Mouse (Mus musculus): ENCODE measurements around the gene Med7.
A peak's percentile ranks its signal among the peaks of the same experiment; 100 is the strongest.

Gene Med7

DNA sequence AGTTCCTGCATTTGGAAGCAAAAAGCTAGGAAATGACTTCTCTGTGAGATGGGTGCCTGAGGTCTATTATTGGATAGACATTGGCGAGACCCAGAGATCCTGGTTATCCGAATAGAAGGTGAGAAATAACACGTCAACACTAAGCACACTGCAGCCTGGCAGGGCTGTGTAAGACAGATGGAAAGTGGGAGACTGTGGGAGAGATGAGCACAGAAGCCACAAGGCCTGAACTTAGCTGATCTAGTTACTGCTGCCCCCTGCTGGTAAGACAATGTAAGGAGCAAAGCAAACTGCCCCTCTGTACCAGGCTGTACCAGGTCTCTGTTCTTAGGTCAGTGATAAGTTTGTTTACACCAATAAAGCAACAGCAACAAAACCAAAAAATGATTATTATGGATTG lies 5.6 kb upstream of the Med7 start:
- peak; percentile 77 to 83 for DNase-seq

DNA sequence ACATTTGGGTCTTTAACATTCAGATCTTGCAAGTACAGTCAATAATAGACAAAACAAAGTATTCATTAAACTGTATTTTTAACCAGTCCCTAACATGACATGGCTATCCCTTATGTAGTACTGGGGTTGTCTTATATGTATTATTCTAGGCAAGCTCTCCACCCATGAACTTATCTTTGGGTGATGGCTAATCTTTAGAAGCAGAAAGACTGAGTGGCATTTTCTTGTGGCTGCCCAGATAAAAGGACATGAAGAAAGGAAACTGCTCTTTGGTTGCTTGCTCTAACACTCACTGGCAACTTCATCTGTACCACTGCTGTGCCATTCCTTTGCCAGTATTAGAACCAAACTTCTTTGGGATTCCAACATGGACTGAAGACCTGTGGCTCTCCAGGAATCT lies 1.4 kb upstream of the Med7 start:
- no peak for DNase-seq

DNA sequence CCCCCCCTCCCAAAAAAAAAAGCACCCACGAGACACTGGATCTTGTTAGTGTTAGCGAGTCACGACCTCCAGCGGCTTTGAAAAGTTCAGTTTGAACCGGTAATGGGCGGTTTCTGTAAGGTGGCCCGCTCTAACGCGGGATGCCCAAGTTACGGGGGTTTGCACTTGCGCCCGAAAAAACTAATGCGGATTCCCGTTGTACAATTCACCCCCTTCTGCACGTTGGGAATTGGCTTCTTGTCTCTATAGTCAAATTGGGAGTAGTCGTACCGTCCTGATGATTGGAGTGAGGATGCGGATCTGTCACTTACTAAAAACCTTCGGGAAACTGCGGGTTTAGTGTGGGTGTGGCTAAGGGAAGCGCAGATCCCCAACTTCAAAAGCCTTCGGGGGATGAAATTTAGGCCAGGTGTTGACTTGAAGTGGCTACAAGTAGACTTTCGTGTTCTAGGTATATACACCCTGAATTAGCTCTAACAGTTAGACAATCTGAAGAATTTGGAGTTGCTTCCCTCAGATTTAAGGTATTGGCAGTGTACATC lies 805 bp downstream of the Med7 start:
- DNase-seq, result no peak

DNA sequence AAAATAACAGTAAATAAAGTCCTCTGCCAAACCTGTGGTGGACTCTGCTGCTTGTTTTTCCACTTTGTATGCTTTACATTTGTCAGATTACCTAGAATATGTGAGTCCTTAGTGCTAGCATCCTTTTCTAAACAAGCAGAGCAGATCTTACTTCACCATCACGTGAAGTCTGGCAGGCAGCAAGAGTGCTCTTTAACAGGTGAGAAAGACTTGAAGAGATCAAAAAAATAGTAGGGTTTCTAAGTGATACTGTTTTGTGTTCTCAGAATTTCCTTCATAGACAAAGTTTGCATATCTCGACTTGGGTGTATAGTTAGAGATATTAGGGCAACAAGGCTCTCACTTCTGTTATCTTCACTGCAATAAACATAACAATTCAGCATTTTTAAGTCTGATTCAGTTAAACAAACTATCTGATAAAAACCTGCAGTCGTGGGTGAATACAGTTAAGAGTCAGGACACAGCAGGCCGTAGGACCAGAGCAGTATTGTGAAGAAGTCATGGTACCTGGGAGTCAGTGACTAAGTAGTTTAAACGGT lies 2.3 kb downstream of the Med7 start:
- DNase-seq, result no peak

DNA sequence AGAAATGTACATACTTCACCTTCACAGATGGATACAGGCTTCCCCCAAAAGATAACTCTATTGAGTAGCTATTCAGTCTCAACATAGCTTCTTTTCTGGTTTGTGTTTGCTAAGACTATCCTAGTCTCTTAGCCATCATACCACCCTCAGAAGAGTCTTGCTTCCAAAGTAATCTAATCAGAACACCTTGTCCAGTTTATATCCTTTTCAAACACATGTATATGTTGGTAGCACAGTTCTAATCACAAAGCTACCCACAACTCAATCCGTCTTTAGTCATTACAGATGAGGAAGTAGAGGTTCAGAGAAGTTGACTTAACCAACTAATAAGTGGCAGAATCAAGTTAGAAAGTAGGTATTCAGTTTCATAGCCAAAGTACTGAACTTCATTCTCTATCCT lies 5.0 kb downstream of the Med7 start:
- DNase-seq, result no peak

DNA sequence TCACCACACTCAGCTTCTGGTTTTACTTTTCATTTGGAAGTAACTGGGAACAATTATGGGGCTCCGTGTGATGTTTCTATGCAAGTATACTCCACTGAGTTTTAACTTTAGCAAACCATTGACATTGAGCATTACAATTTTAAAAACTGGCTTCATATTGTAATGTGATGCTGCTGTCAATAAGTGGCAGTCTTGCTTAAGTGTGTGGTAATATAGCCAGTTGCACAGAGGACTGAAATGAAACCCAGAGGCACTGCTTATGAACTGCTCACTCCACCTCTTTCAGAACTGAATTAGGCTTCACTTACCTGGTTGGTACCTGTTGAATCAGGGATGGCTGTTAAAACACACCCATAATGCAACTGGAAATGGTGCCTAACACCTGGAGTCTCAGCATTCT lies 6.4 kb downstream of the Med7 start:
- no peak for DNase-seq

DNA sequence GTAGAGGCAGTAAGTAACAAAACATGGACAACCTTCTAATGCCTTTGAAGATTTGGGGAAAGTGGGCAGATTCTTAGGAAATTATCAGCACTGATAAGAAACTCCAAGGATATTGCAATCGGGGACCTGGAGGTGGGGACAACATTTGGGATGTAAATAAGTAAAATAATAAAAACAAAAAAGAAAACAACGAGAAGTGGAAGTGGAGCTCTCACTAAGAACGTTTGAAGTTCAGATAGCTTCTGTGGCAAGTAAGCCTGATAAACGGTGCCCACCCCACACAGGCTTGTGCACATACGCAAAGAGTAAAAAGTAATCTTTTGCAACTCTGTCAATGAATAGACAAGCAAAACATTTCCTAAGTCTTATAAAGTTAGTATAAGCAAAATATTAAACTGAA lies 7.3 kb downstream of the Med7 start:
- DNase-seq, result no peak

DNA sequence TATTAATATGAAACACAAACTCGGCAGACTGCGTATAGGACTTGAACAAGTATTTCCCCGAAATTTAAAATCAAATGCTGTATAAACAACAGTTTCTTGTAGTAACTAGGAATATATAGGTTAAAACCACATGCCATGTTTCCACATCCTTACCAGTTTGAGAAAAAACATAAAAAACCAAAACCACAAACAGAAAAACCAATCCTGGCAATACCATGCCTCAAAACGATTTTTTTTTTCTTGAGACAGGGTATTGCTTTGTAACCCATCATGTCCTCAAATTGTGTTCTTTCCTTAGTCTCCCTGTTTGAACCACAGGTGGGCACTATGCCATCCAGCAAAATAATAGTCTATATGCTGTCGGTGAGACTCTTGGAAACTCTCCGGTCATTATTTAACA lies 9.4 kb downstream of the Med7 start:
- DNase-seq, result no peak

DNA sequence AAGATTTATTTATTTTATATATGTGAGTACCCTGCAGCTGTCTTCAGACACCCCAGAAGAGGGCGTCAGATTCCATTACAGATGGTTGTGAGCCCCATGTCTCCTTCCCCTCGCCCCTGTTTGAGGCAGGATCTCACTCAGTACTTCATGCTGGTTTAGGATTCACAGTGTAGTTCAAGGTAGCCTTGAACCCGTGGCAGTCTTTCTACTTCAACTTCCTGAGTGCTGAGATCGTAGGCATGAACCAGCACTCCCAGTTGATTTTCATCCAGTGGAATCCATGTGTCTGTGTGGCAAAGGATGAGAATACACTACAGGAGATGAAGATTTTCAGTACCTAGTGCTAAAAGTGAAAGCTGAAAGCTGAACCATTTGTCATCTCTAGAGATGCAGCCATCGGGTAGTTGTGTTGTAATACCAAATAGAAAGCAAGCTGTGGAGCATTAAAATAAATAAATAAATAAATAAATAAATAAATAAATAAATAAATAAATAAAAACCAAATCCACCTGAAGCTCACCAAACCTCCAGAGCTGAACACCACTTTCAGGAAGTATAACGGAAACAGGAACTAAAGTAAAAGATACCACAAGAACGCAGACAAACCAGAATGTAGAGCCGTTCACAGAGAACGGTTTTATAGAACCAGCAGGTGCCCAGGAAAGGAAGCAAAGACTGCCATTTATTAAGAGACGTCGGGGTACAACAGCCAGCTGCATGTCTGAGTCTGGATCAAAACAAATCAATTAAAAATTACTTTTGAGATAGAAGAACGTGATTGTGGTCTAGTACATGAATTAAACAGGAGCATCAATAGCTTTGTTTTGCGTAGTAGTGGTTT lies 11.1 kb downstream of the Med7 start:
- no peak for DNase-seq

DNA sequence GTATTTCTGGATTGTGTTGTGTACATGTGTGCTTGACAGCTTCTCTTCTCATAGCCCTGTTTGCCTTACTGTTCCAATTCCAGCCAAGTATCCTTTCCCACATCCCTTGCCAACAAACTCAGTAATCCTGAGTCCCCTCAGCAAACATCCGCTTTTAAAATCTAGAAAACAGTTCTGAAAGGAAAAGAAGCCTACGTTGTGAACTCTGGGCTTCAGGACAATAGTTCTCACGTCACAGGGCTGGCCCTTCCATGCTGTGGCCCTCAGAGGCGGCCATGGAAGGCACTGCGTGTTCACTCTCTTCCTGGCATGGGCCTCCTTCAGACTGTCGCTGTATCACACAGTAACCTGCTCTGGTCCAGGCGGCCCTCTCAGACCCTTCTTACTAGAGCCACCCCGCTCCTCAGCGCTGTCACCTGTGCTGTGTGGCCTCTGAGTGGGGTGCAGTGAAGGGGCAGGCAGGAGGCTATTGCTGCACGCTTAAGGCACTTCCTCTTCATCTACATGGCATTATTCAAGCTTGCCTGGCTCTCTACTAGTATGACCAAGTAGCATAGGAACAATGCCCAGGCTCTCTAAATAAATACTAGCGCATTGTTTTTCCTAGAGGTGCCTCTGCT lies 12.8 kb downstream of the Med7 start:
- DNase-seq, result no peak

DNA sequence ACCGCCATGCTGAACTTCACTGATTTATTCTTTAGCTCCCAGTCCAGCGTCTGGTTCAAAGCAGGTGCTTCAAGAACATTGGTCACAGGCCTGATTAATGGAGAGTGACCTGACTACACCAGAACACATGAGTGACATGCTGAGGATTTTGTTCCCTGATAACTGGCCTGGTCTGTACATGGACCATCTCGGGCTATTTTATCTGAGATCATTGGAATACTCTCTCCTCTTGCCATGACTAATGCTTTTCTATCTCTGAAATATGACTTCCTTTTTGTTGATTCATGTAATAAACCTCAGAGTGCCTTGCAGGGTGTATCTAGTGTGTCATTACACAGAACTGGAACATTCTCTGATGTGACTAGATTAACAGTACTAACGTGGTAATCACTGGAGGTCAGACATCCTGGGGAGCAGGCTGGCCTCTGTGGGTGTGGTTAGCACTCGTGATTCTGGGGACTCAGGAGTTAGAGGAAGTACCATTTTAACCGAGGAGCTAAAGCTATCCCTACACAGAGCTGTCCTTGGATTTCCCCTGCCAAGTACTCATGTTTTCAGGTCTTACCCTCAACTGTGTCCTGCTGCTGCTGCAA lies 17.8 kb downstream of the Med7 start, which contains the start of gene Havcr2:
Gene Havcr2 (plus strand): TSS at position 483 of the 593 bp plus-strand sequence.
- DNase-seq, result no peak

DNA sequence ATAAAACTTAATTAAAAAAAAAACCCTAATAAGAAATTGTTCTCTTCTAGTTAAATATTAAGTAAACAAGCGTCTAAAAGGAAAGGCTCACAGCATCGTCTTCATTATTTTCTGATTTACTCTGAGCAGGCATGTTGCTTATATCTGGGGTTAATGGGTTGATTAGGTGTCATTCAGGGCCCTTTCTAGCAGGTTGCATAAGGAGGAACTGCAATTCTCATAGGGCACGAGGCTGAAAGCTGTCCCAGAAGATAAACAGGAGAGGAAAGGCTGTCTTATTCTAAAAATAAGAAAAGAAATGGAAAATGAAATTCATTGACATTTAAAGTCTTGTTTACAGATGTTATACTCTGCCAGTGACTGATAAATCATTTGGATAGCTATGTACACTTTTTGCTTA lies 23.2 kb downstream of the Med7 start:
- DNase-seq, result no peak

DNA sequence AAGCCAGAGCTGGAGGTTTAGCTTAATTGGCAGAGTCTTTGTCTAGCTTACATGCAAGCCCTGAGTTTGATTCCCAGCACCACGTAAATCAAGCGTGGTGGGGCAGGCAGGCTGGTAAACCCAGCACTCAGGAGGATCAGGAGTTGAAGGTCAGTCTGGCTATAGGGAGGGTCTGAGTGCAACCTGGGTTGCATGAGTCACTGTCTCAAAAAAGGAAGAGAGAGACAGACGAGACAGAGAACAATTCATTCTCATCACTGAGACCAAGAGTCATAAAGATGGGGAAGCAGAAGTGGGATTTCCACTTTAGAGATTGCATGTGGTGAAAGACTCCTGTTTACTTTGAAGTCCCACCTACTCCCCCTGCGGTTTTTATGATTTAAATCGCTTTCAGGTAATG lies 24.6 kb downstream of the Med7 start:
- DNase-seq, result no peak

DNA sequence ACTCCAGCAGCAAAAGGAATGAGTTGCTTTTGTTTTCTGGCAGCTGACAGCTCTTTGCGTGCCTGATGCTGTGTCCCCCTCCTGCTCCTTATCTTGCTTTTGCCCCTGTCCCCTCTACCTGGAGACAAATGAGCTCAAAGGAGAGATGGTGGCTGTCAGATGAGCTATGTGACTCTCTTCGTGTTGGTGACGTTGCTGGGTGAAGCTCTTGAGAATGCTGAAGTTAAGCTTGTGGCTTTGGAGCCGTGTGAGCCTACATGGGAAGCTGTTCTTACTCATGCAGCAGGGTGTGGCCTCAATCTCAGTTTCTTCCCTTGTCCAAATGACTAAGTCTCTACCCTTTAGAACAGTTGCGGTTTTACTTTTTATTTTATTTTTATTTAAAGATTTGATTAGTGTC lies 25.2 kb downstream of the Med7 start:
- DNase-seq, result no peak

DNA sequence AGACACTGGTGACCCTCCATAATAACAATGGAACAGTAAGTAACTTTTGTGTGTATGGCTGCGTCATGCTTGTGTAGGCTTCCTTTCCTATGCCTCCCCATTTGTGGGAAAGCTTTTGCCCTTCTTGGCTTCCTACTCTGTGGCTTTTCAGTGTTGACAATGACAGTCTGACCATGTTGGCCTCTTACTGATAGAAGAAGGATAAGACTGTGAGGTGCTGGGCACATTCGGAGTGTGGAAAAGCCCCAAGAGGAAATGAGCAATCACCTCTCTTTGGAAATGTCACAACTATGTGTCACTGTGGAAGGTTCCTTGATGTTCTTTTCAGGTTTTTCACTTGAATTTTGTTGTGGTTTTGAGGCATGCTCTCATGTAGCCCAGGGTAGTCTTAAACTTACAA lies 30.2 kb downstream of the Med7 start:
- no peak for DNase-seq

DNA sequence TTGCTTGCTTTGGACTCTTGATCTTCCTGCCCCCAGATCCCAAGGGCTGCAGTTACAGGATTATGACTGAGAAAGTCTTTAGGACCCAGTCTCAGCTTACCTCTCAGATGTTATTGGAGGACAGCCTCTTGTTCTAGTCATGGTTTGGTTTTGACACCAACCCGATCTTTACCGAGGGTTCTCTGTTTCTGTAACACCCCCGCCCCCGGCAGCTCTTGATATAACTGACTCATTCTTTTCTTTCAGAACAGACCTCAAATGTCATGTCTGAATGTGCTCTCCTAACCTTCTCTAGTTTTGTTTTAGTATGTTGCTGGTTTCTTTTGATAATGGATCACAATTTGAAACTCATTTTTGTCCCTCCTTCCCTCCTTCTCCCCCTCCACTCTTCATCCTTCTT lies 37.5 kb downstream of the Med7 start:
- DNase-seq, result no peak

DNA sequence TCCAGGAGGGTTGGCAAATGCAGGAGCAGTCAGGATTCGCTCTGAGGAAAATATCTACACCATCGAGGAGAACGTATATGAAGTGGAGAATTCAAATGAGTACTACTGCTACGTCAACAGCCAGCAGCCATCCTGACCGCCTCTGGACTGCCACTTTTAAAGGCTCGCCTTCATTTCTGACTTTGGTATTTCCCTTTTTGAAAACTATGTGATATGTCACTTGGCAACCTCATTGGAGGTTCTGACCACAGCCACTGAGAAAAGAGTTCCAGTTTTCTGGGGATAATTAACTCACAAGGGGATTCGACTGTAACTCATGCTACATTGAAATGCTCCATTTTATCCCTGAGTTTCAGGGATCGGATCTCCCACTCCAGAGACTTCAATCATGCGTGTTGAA lies 42.6 kb downstream of the Med7 start:
- no peak for DNase-seq

DNA sequence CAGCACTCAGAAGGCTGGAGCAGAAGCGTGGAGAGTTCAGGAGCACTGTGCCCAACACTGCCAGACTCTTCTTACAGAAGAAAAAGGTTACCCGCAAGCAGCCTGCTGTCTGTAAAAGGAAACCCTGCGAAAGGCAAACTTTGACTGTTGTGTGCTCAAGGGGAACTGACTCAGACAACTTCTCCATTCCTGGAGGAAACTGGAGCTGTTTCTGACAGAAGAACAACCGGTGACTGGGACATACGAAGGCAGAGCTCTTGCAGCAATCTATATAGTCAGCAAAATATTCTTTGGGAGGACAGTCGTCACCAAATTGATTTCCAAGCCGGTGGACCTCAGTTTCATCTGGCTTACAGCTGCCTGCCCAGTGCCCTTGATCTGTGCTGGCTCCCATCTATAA lies 43.8 kb downstream of the Med7 start:
- no peak for DNase-seq

DNA sequence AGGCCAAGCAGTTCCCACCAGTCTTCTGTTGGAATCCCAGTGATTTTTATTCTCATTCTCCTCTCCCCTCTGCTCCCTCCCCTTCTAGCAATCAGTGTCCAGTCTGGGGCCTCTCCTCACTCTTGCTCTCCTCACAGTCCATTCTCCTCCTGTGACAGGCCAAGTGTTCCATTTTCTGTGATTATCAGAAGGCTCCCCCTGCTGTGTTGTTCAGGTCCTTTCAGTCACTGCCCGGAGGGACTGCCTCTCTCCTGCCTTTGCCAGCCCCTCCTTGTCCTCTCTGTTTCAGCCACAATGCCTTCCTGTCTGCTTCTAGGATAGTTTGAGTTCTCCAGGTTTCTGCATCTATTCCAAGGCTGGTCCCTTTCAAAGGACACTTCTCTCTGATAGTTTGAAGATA lies 51.5 kb downstream of the Med7 start:
- DNase-seq, result peak in 1 of 2 experiments; percentile 6

DNA sequence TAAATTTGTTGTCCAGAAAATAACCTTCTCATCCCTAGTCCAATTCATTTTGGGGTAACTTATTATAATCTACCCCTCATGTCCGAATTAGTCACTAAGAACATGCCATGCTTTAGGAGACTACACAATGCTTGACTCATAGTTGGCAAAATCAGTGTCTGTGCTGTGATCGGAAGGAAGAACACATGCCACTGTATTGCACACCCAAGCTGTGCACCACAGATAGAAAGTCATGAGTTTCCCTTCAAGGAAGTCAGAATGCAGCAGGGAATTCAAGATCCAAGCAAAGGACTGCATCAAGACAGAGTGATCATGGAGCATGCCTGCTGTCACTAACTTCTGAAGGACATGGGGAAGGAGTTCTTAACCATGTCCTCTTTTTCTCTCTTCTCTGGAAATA lies 51.9 kb downstream of the Med7 start:
- DNase-seq, result no peak

Data from kidney, postnatal 4 days (tissue).